Mouse (Mus musculus) midbrain, embryonic 16.5 days (tissue): ENCODE results near the gene Sema6d. TPM values are rescaled to one million over a fixed set of nuclear protein-coding genes. Genes with fewer than 3 reads are reported as not detected.

Experiments used
- ATAC-seq: fragments of 200-750 bp; cut with Nextera tagmentation; 2 replicates; pipeline ENCODE4 v1.8.0; 2017; ENCODE audit warnings: moderate TSS enrichment
- H3K27ac ChIP-seq: fragments of 300-500 bp; sonication (generic); 2 replicates; pipeline ENCODE4 v1.5.1; 2014; ENCODE audit warnings: mild to moderate bottlenecking, low read length, mixed read lengths
- H3K27me3 ChIP-seq: fragments of 300-500 bp; sonication (generic); 2 replicates; pipeline ENCODE4 v1.6.1; 2014; ENCODE audit warnings: low read depth, low read length, mixed read lengths; ENCODE audit not compliant: control insufficient read depth, insufficient read depth
- H3K36me3 ChIP-seq: fragments of 300-500 bp; sonication (generic); 2 replicates; pipeline ENCODE4 v1.6.1; 2014; ENCODE audit warnings: mild to moderate bottlenecking, low read length, moderate library complexity, mixed read lengths; ENCODE audit not compliant: control insufficient read depth, insufficient read depth
- H3K4me1 ChIP-seq: fragments of 300-500 bp; sonication (generic); 2 replicates; pipeline ENCODE4 v1.6.1; 2014; ENCODE audit warnings: mild to moderate bottlenecking, low read length, mixed read lengths; ENCODE audit not compliant: control insufficient read depth, insufficient read depth
- H3K4me2 ChIP-seq: fragments of 300-500 bp; sonication (generic); 2 replicates; pipeline ENCODE4 v1.6.1; 2014; ENCODE audit warnings: mild to moderate bottlenecking, low read length, mixed read lengths
- H3K4me3 ChIP-seq: fragments of 300-500 bp; sonication (generic); 2 replicates; pipeline ENCODE4 v1.5.1; 2014; ENCODE audit warnings: low read depth, mild to moderate bottlenecking, low read length, moderate library complexity, mixed read lengths
- H3K9ac ChIP-seq: fragments of 300-500 bp; sonication (generic); 2 replicates; pipeline ENCODE4 v1.6.1; 2014; ENCODE audit warnings: low read depth, low read length, mixed read lengths
- H3K9me3 ChIP-seq: fragments of 300-500 bp; sonication (generic); replicated peaks from 2 replicates; pipeline ENCODE4 v1.6.1; 2014; ENCODE audit warnings: mild to moderate bottlenecking, low read length, mixed read lengths; ENCODE audit not compliant: control insufficient read depth, poor library complexity, severe bottlenecking
- WGBS: fragments of 180-500 bp; shearing (Covaris S2); extraction: QIAGEN DNeasy Blood & Tissue Kit; methylation state at CpG from one replicate; pipeline ENCODE4 v1.1.7; 2014; 5-methylcytosine and 5-hydroxymethylcytosine counted together
- polyA plus RNA-seq: library from polyadenylated mRNA; unstranded; fragments of >200 nt; fragmentation: Nextera tagmentation; extraction: Ambion mirVana; gene quantifications from 2 replicates; pipeline ENCODE4 v1.2.1, GENCODE M21; 2015

Gene Sema6d
- polyA plus RNA-seq, 1 experiment from 2014 or later: 31.8 TPM

DNA sequence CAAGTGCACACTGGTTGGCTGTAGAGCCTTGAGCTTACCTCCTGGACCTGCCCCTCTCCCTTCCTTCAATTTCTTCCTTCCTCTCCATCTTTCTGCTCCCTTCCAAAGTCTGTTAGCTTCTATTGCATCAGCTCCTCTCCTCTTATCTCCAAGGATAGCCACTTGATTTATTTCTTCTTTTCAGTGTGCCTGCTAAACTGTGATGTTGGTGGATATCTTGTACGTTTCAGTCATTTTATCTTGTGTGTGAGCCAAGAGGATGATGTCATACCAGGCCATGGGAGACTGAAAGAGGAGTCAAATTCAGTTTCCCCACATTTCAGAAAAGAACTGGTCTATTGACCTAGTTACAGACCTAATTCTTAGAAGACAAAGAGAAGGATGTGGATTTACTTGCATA is 153.8 kb downstream of the Sema6d start:
- Histone ChIP-seq H3K4me1 (0 out of 2 replicates have a peak, but pooled peaks cover 2% of the 10 kb centered on the region), H3K27ac (no peak overlapping the region), H3K9ac (no peak overlapping the region), H3K4me3 (no peak overlapping the region), H3K36me3 (no peaks in the 10 kb centered on the region), H3K4me2 (no peak overlapping the region), H3K9me3 (no peaks in the 10 kb centered on the region), H3K27me3 (no peaks in the 10 kb centered on the region)
- no peak for ATAC-seq
- 51% methylated on average over 1 of the region's 1 CpGs for WGBS

DNA sequence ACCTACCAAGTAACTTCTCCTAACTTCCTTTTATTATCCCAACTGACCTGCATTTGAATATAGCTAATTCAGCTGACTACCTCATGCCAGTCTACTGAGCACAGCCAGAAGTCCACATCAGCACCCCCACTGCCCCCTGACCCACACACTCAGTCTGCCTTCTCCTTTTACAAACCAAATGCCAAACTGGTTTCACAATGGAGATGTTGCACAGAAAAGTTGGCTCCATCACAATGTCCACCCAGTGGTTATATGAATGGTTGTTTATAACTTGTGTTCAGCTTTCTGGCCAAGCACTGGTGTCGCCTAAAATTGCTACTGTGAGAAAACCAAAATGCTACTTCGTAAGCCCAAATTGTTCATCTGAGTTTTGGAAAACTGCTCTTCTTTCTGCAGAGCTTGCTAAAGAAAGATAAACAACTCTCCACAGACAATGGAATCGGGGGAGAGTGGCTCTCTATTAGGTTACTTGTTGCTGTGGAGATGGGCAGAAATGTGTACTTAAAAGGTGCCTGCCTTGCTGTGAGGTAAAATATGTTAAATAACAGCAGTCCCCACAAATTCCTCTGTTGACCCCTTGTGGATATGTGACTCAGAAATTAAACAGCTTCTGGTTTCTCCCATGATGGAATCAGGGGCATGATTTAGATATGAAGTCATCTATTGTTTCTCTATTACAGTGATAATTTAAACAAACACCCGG is 154.9 kb downstream of the Sema6d start:
- no peak overlapping the region for H3K4me2 ChIP-seq
- H3K9me3 ChIP-seq: no peaks in the 10 kb centered on the region
- 50% methylated on average over 4 of the region's 4 CpGs for WGBS
- ATAC-seq: no peak
- no peak overlapping the region for H3K4me3 ChIP-seq
- H3K36me3 ChIP-seq: no peaks in the 10 kb centered on the region
- H3K4me1 ChIP-seq: 0 out of 2 replicates have a peak, but pooled peaks cover 2% of the 10 kb centered on the region
- no peak overlapping the region for H3K9ac ChIP-seq
- no peaks in the 10 kb centered on the region for H3K27me3 ChIP-seq
- H3K27ac ChIP-seq: no peak overlapping the region

DNA sequence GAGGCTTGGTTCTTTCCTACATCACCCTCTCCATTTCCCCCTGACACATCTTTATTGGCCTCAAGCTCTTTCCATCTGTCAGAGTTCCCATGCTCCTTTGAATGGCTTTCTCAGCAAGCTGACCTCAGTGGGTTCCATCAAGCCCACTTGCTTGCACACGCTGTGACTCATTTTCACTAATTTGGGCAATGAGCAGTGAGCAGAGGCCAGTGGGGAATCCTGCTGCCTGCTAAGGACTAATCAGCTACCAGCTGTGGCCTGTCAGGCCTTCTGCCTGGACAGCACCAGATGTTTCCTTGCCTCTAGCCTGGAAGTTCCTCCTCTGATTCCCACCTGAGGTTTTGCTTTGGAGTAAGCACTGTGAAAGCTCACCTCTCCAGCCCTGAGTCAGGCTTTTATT is 168.3 kb downstream of the Sema6d start:
- no peak for ATAC-seq
- 57% methylated on average over 1 of the region's 1 CpGs for WGBS
- no peak overlapping the region for H3K4me2 ChIP-seq
- H3K9me3 ChIP-seq: no peaks in the 10 kb centered on the region
- H3K4me1 ChIP-seq: no peaks in the 10 kb centered on the region
- H3K36me3 ChIP-seq: no peaks in the 10 kb centered on the region
- H3K9ac ChIP-seq: no peak overlapping the region
- H3K27ac ChIP-seq: no peak overlapping the region
- no peaks in the 10 kb centered on the region for H3K27me3 ChIP-seq
- H3K4me3 ChIP-seq: no peak overlapping the region

DNA sequence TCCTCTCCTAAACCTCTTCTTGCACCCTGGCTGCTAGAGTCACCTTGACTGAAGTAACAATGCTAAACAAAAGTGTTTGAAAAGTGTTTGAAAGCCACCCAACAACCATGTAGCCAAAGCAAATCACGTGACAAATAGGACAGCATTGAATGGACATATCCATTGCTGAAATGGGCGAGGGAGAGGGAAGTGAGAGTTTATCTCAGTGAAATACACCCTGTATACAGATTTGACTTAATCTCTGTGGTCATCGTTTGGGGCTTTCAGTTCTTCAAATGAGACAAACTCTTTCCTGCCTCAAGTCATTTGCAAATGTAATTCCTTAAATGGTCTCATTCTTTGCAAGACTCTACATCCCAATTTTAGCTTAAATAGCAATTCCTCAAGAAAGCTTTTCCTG is 174.5 kb downstream of the Sema6d start:
- Histone ChIP-seq H3K27me3 (no peaks in the 10 kb centered on the region), H3K4me1 (no peaks in the 10 kb centered on the region), H3K27ac (no peak overlapping the region), H3K4me2 (no peak overlapping the region), H3K9me3 (no peaks in the 10 kb centered on the region), H3K36me3 (no peaks in the 10 kb centered on the region), H3K9ac (no peak overlapping the region), H3K4me3 (no peak overlapping the region)
- 88% methylated on average over 3 of the region's 3 CpGs for WGBS
- no peak for ATAC-seq

DNA sequence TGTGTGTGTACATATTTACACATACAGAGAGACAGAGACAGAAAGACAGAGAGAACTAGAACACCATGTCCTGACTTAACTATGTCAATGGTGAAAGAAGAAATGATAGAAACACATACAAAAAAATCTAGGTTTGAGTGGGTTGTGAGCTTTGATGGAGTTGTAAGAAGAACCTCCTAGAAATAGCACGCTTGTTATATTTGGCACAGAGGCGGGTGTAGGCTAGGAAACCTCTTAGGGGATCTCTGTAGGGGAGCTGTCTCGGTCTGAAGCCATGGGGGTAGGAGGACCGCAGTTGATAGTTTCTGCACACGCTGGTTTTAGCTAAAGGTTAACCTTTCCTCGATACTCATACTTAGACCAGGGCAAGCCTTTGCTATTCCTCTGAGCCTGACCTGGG is 181.4 kb downstream of the Sema6d start:
- ATAC-seq: no peak
- no peak overlapping the region for H3K4me3 ChIP-seq
- H3K4me2 ChIP-seq: no peak overlapping the region
- WGBS: 90% methylated on average over 6 of the region's 6 CpGs
- H3K9ac ChIP-seq: no peak overlapping the region
- H3K27me3 ChIP-seq: no peaks in the 10 kb centered on the region
- no peaks in the 10 kb centered on the region for H3K9me3 ChIP-seq
- no peak overlapping the region for H3K27ac ChIP-seq
- no peaks in the 10 kb centered on the region for H3K4me1 ChIP-seq
- no peaks in the 10 kb centered on the region for H3K36me3 ChIP-seq

DNA sequence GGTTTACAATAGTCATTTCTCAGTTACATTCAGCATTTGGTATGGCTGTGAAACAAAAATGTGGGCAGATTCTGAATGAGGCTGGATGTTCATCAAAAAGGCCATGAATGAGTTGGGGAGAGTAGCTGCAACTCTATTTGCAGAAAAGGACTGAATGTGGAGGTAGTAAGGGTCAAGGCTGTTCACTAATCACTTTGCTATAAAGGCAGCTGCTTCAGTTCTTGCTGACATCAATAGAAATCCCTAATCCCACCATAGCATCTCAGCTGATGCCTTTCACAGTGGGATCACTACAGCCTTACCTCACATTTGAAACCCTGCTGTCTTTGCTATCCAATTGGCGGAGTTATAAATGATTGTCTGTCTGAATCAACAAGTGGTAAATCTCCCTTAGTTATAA is 187.7 kb downstream of the Sema6d start:
- H3K27me3 ChIP-seq: no peaks in the 10 kb centered on the region
- 30% methylated on average over 1 of the region's 1 CpGs for WGBS
- no peaks in the 10 kb centered on the region for H3K36me3 ChIP-seq
- no peaks in the 10 kb centered on the region for H3K9me3 ChIP-seq
- H3K4me2 ChIP-seq: no peak overlapping the region
- no peak overlapping the region for H3K9ac ChIP-seq
- no peak overlapping the region for H3K4me3 ChIP-seq
- no peak overlapping the region for H3K27ac ChIP-seq
- peaks cover 2% of the 10 kb centered on the region; the same call in 1 of the 2 replicates for H3K4me1 ChIP-seq
- no peak for ATAC-seq

DNA sequence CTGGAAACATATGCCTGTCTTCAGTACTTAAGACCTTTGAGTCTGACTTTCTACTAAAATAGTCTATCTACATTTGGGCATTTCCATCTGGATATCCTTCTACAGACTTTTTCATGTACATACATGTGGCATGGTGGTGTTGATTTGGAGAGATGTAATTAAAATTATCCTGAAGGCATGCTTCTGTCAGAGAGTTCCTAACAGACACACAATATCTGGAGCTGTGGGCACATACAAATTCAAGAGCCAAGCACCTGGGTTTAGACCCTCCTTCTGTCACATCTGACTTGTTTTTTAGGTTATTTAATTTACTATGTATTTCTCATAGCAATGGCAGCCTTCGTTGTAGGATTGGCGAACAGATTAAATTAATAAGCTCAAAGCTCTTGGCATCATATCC is 195.3 kb downstream of the Sema6d start:
- Histone ChIP-seq H3K9me3 (no peaks in the 10 kb centered on the region), H3K36me3 (no peaks in the 10 kb centered on the region), H3K4me2 (no peak overlapping the region), H3K27ac (no peak overlapping the region), H3K27me3 (no peaks in the 10 kb centered on the region), H3K4me3 (no peak overlapping the region), H3K9ac (no peak overlapping the region), H3K4me1 (no peaks in the 10 kb centered on the region)
- no peak for ATAC-seq
- WGBS: 88% methylated on average over 2 of the region's 2 CpGs

DNA sequence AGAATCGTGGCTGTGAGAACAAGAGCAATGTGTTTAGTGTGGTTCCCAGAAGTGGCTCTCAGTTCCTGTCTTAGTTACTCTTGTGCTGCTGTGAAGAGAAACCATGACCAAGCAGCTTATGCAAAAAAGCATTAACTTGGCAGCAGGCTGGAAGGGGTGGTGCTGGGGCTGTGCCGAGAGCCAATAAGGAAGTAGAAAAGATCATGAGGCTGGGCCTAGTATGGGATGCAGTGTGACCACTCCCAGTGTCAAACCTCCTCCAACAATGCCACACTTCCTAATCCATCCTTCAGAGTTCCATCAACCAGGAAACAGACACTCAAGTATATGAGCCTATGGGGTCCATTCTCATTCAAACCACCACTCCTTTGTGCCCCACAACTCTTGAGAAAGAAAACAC is 199.6 kb downstream of the Sema6d start:
- 52% methylated on average over 2 of the region's 2 CpGs for WGBS
- Histone ChIP-seq H3K4me2 (no peak overlapping the region), H3K9ac (no peak overlapping the region), H3K27ac (no peak overlapping the region), H3K4me1 (no peaks in the 10 kb centered on the region), H3K36me3 (no peaks in the 10 kb centered on the region), H3K4me3 (no peak overlapping the region), H3K9me3 (no peaks in the 10 kb centered on the region), H3K27me3 (no peaks in the 10 kb centered on the region)
- ATAC-seq: no peak

DNA sequence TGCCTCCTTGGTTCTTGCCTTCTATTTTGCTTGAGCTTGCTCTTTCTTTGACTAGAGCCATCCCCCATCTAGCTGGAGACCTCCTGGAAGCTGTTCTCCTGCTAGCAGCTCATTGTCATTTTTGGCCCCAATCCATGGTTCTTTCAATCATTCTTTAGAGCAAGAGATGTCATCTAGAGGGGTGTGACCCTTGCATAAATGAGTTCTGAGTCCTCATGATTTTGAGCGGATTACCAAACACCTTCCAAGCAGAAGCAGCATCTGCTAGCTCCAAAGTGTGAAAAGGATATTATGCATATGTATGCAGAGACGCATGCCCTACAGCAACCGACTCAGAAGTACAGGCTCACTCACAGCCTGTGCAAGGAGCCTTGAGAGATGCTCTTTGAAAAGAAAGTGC is 201.4 kb downstream of the Sema6d start:
- Histone ChIP-seq H3K36me3 (no peaks in the 10 kb centered on the region), H3K27ac (no peak overlapping the region), H3K4me2 (no peak overlapping the region), H3K27me3 (no peaks in the 10 kb centered on the region), H3K4me3 (no peak overlapping the region), H3K9ac (no peak overlapping the region), H3K4me1 (no peaks in the 10 kb centered on the region), H3K9me3 (no peaks in the 10 kb centered on the region)
- 47% methylated on average over 3 of the region's 3 CpGs for WGBS
- ATAC-seq: no peak
